In genomic region chr16:8636867-8637216, GRCm38 (mm10) we compare ENCODE assay signal across 8 mouse cellular contexts. TPM values are rescaled to one million over a fixed set of nuclear protein-coding genes. Genes with fewer than 3 reads are reported as not detected.
A peak's percentile ranks its signal among the peaks of the same experiment; 100 is the strongest.
DNase-seq lines count a peak whose midpoint lies in the region; ATAC-seq and TF ChIP-seq lines count a peak whose summit lies in the region.

No protein-coding gene starts in this region.

- H3K36me3 ChIP-seq in limb, embryonic 15.5 days, result peaks cover 46% of the 10 kb centered on the region
- no peaks in the 10 kb centered on the region for H3K36me3 ChIP-seq in neural tube, embryonic 14.5 days (ENCODE audit: control insufficient read depth, insufficient read depth, low read length)

- no peak for TF ChIP-seq CTCF in cerebellum, adult 2 months (IDR thresholded peaks at IDR 0.05; ENCODE audit: borderline replicate concordance, insufficient read depth, low read depth, low read length)

- peak overlapping the region; percentile 70 for H3K4me3 ChIP-seq in cerebellum, adult 2 months (replicated peaks; ENCODE audit: insufficient read depth, low read depth, low read length)
- H3K4me3 ChIP-seq in limb, embryonic 15.5 days, result peak overlapping the region; percentile 89
- H3K4me3 ChIP-seq in neural tube, embryonic 14.5 days (ENCODE audit: low read depth, low read length), result peak overlapping the region; percentile 64

- WGBS in cerebellum, adult 2 months, result under 1% methylated on average over 13 of the region's 13 CpGs
- under 1% methylated on average over 13 of the region's 13 CpGs for WGBS in limb, embryonic 15.5 days
- WGBS in neural tube, embryonic 14.5 days, result under 1% methylated on average over 13 of the region's 13 CpGs

- H3K4me1 ChIP-seq in cerebellum, adult 2 months (ENCODE audit: control insufficient read depth, insufficient read depth, low read length), result peaks cover 7% of the 10 kb centered on the region; the same call in 1 of the 2 replicates
- H3K4me1 ChIP-seq in limb, embryonic 15.5 days, result peaks cover 23% of the 10 kb centered on the region
- peaks cover 15% of the 10 kb centered on the region for H3K4me1 ChIP-seq in neural tube, embryonic 14.5 days (ENCODE audit: control insufficient read depth, insufficient read depth, low read length)

- H3K9ac ChIP-seq in limb, embryonic 15.5 days, result peak overlapping the region; percentile 66
- H3K9ac ChIP-seq in neural tube, embryonic 14.5 days (replicated peaks; ENCODE audit: low read depth, low read length), result peak overlapping the region; percentile 64

- H3K9me3 ChIP-seq in limb, embryonic 15.5 days, result no peaks in the 10 kb centered on the region
- no peaks in the 10 kb centered on the region for H3K9me3 ChIP-seq in neural tube, embryonic 14.5 days (ENCODE audit: control insufficient read depth, low read length)

- peak overlapping the region; percentile 78 for H3K4me2 ChIP-seq in limb, embryonic 15.5 days
- H3K4me2 ChIP-seq in neural tube, embryonic 14.5 days (ENCODE audit: low read depth, low read length), result peak overlapping the region; percentile 81

- DNase-seq in cerebellum, adult 2 months, result no peak
- DNase-seq in cerebellum, postnatal 10 days, result no peak
- DNase-seq in thymus, postnatal 10 days (ENCODE audit: low spot score in 2 of 2), result peak; percentile 28 to 36
- no peak for DNase-seq in thymus, postnatal 0 days (ENCODE audit: low spot score)
- no peak for DNase-seq in adrenal gland, adult 2 months
- no peak for DNase-seq in cerebellum, postnatal 25 days

- H3K27ac ChIP-seq in cerebellum, adult 2 months (ENCODE audit: insufficient read depth, low read length), result peak overlapping the region; percentile 6; the same call in 1 of the 2 replicates
- H3K27ac ChIP-seq in limb, embryonic 15.5 days, result peak overlapping the region; percentile 93
- H3K27ac ChIP-seq in neural tube, embryonic 14.5 days (ENCODE audit: low read depth, low read length), result peak overlapping the region; percentile 72

- peak; percentile 16; the same call in 1 of the 2 replicates for ATAC-seq in limb, embryonic 15.5 days (ENCODE audit: insufficient number of reproducible peaks, low FRiP score, low TSS enrichment, low read depth)
- peak; percentile 25 for ATAC-seq in neural tube, embryonic 14.5 days (ENCODE audit: low read depth)

- no peaks in the 10 kb centered on the region for H3K27me3 ChIP-seq in cerebellum, adult 2 months (ENCODE audit: control insufficient read depth, insufficient read depth, low read length)
- no peaks in the 10 kb centered on the region for H3K27me3 ChIP-seq in limb, embryonic 15.5 days
- H3K27me3 ChIP-seq in neural tube, embryonic 14.5 days (ENCODE audit: control insufficient read depth, insufficient read depth, low read length), result no peaks in the 10 kb centered on the region

- TF ChIP-seq POLR2A in cerebellum, adult 2 months (IDR thresholded peaks at IDR 0.05; ENCODE audit: borderline replicate concordance, insufficient read depth, low read length), result no peak

RNA-seq across cellular contexts. Expression of gene Pmm2, which starts 0.6 kb away (rescaled TPM):
- 39.2 and 39.6 TPM in 2 replicates for polyA plus RNA-seq in cerebellum, adult 2 months (2012; rRNA removed)
- polyA plus RNA-seq in thymus, postnatal 0 days (2015; fragmentation: Nextera tagmentation; extraction: Ambion mirVana), result 53.3 and 60.3 TPM in 2 replicates
- polyA plus RNA-seq in limb, embryonic 15.5 days (2015; fragmentation: Nextera tagmentation; extraction: Ambion mirVana), result 52.8 and 55.1 TPM in 2 replicates
- 38.7 and 39.4 TPM in 2 replicates for polyA plus RNA-seq in neural tube, embryonic 14.5 days (2014; fragmentation: Nextera tagmentation; extraction: Ambion mirVana)
- 10 to 100 TPM; 48.1 to 53.8 TPM for total RNA-seq in adrenal gland, adult 2 months (2021)
- polyA plus RNA-seq in adrenal gland, adult 2 months (2012; rRNA removed), result 54.1 and 75.1 TPM in 2 replicates

RNA-seq across cellular contexts. Expression of gene Tmem186, which starts 0.7 kb away (rescaled TPM):
- 19.0 and 19.4 TPM in 2 replicates for polyA plus RNA-seq in cerebellum, adult 2 months (2012; rRNA removed)
- 20.1 and 22.8 TPM in 2 replicates for polyA plus RNA-seq in thymus, postnatal 0 days (2015; fragmentation: Nextera tagmentation; extraction: Ambion mirVana)
- polyA plus RNA-seq in limb, embryonic 15.5 days (2015; fragmentation: Nextera tagmentation; extraction: Ambion mirVana), result 18.8 and 20.4 TPM in 2 replicates
- 13.8 and 17.7 TPM in 2 replicates for polyA plus RNA-seq in neural tube, embryonic 14.5 days (2014; fragmentation: Nextera tagmentation; extraction: Ambion mirVana)
- total RNA-seq in adrenal gland, adult 2 months (2021), result 10 to 100 TPM; 15.3 to 22.1 TPM
- polyA plus RNA-seq in adrenal gland, adult 2 months (2012; rRNA removed), result 15.6 and 16.2 TPM in 2 replicates

RNA-seq across cellular contexts. Expression of gene Carhsp1, which starts 35.1 kb away (rescaled TPM):
- 42.6 and 50.0 TPM in 2 replicates for polyA plus RNA-seq in cerebellum, adult 2 months (2012; rRNA removed)
- 34.2 and 37.6 TPM in 2 replicates for polyA plus RNA-seq in thymus, postnatal 0 days (2015; fragmentation: Nextera tagmentation; extraction: Ambion mirVana)
- 85.1 and 85.5 TPM in 2 replicates for polyA plus RNA-seq in limb, embryonic 15.5 days (2015; fragmentation: Nextera tagmentation; extraction: Ambion mirVana)
- polyA plus RNA-seq in neural tube, embryonic 14.5 days (2014; fragmentation: Nextera tagmentation; extraction: Ambion mirVana), result 58.5 and 73.7 TPM in 2 replicates
- 100 to 1,000 TPM in 1 of 2 experiments, 10 to 100 TPM in 1; 52.0 to 120 TPM for total RNA-seq in adrenal gland, adult 2 months (2021)
- 233 and 404 TPM in 2 replicates for polyA plus RNA-seq in adrenal gland, adult 2 months (2012; rRNA removed)

RNA-seq across cellular contexts. Expression of gene Gm5767, which starts 43.7 kb away (rescaled TPM):
- polyA plus RNA-seq in cerebellum, adult 2 months (2012; rRNA removed), result not detected in 2 replicates
- polyA plus RNA-seq in thymus, postnatal 0 days (2015; fragmentation: Nextera tagmentation; extraction: Ambion mirVana), result not detected in 2 replicates
- polyA plus RNA-seq in limb, embryonic 15.5 days (2015; fragmentation: Nextera tagmentation; extraction: Ambion mirVana), result 0.32 TPM in 1 of 2 replicates, not detected in the other
- polyA plus RNA-seq in neural tube, embryonic 14.5 days (2014; fragmentation: Nextera tagmentation; extraction: Ambion mirVana), result not detected in 2 replicates
- total RNA-seq in adrenal gland, adult 2 months (2021), result not detected
- polyA plus RNA-seq in adrenal gland, adult 2 months (2012; rRNA removed), result 0.25 and 0.29 TPM in 2 replicates

Comparison
In these comparisons a context has a peak if more than half of its experiments do, and no peak if none do; other contexts are left out.
1. DNase-seq: peak in thymus, postnatal 10 days (2 of 2); none in cerebellum, adult 2 months (0 of 2), cerebellum, postnatal 10 days (0 of 2), thymus, postnatal 0 days (single experiment), adrenal gland, adult 2 months (single experiment) and cerebellum, postnatal 25 days (0 of 2).
2. H3K27ac ChIP-seq: peak in every context shown above with its lines; median percentile 93 in limb, embryonic 15.5 days; 72 in neural tube, embryonic 14.5 days; 6 in cerebellum, adult 2 months.
3. Peak in every context shown above with its lines, with median percentiles within 50 percentile points of each other: H3K4me3 ChIP-seq.